Mouse (Mus musculus) forebrain, embryonic 15.5 days (tissue): ENCODE measurements at regions not wholly inside any gene's neighbourhood (a gene's known extent, or its start where the extent isn't known, plus 50 kb on each side); places are given as distances from the start of the nearest gene placed in this dataset.

ENCODE experiments used
- ATAC-seq: fragments of 200-750 bp; cut with Nextera tagmentation; replicated peaks from 2 replicates; pipeline ENCODE4 v1.8.0; 2017; ENCODE audit warnings: mild to moderate bottlenecking, moderate TSS enrichment, moderate library complexity
- H3K27ac ChIP-seq: fragments of 300-500 bp; sonication (generic); replicated peaks from 2 replicates; pipeline ENCODE4 v1.5.1; 2015; ENCODE audit warnings: mild to moderate bottlenecking, inconsistent platforms
- H3K27me3 ChIP-seq: fragments of 300-500 bp; sonication (generic); 2 replicates; pipeline ENCODE4 v1.6.1; 2015; ENCODE audit warnings: inconsistent platforms
- H3K36me3 ChIP-seq: fragments of 300-500 bp; sonication (generic); 2 replicates; pipeline ENCODE4 v1.6.1; 2015; ENCODE audit warnings: mild to moderate bottlenecking, inconsistent platforms
- H3K4me1 ChIP-seq: fragments of 300-500 bp; sonication (generic); 2 replicates; pipeline ENCODE4 v1.6.1; 2015; ENCODE audit warnings: inconsistent platforms
- H3K4me2 ChIP-seq: fragments of 300-500 bp; sonication (generic); replicated peaks from 2 replicates; pipeline ENCODE4 v1.6.1; 2015; ENCODE audit warnings: mild to moderate bottlenecking, inconsistent platforms
- H3K4me3 ChIP-seq: fragments of 300-500 bp; sonication (generic); 2 replicates; pipeline ENCODE4 v1.5.1; 2015; ENCODE audit warnings: mild to moderate bottlenecking, inconsistent platforms
- H3K9ac ChIP-seq: fragments of 300-500 bp; sonication (generic); replicated peaks from 2 replicates; pipeline ENCODE4 v1.6.1; 2015; ENCODE audit warnings: mild to moderate bottlenecking, inconsistent platforms
- H3K9me3 ChIP-seq: fragments of 300-500 bp; sonication (generic); 2 replicates; pipeline ENCODE4 v1.6.1; 2016; ENCODE audit warnings: inconsistent platforms
- WGBS: fragments of 180-500 bp; shearing (Covaris S2); methylation state at CpG from one replicate; pipeline ENCODE4 v1.1.7; 2015; ENCODE audit warnings: mixed read lengths; 5-methylcytosine and 5-hydroxymethylcytosine counted together

DNA sequence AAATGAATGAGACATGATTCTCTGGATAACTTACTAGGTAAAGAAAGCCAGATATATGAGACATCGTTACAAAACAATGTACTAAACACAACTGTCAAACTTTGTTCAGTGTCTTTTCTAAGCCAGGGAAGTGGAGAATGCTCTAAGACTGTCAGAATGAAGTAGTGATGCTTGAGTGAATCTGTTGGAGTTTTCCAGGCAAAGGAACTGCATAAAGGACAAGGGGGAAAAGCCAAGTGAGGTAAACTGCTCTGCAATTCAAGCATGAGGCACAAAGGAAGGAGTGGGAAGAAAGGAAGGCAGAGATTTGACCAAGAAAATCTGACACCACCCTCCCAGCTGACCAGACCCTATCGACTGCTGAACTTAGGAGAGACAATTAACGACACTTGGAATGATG lies 500.3 kb upstream of the Rps6ka3 start:
- Histone ChIP-seq H3K27me3 (no peaks in the 10 kb centered on the region), H3K9me3 (no peaks in the 10 kb centered on the region), H3K4me1 (no peaks in the 10 kb centered on the region), H3K4me3 (no peak overlapping the region), H3K4me2 (no peak overlapping the region), H3K27ac (no peak overlapping the region), H3K36me3 (no peaks in the 10 kb centered on the region), H3K9ac (no peak overlapping the region)
- WGBS: 65% methylated on average over 3 of the region's 3 CpGs
- no peak for ATAC-seq

DNA sequence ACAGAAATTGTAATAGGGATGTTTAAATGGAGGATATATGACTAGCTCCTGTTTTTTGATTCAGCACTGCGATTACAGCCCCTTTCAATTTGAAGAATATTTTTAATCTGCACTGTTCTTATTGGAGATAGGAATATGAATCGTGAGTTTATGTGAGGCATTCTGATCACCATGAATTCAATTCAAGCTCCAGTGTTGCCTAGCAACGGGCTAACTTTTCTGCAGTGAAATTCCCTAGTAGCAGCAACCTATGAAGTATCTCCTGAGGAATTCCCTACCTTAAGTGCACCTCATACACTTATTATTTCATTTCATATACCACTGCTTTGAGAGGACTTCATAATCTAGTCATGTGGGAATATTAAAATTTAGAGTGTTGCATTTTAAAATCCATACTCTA lies 465.4 kb upstream of the Rps6ka3 start:
- no peak overlapping the region for H3K4me2 ChIP-seq
- H3K36me3 ChIP-seq: no peaks in the 10 kb centered on the region
- H3K4me1 ChIP-seq: no peaks in the 10 kb centered on the region
- no peak overlapping the region for H3K4me3 ChIP-seq
- ATAC-seq: no peak
- WGBS: 62% methylated on average over 3 of the region's 3 CpGs
- H3K9ac ChIP-seq: no peak overlapping the region
- H3K9me3 ChIP-seq: no peaks in the 10 kb centered on the region
- no peaks in the 10 kb centered on the region for H3K27me3 ChIP-seq
- no peak overlapping the region for H3K27ac ChIP-seq

DNA sequence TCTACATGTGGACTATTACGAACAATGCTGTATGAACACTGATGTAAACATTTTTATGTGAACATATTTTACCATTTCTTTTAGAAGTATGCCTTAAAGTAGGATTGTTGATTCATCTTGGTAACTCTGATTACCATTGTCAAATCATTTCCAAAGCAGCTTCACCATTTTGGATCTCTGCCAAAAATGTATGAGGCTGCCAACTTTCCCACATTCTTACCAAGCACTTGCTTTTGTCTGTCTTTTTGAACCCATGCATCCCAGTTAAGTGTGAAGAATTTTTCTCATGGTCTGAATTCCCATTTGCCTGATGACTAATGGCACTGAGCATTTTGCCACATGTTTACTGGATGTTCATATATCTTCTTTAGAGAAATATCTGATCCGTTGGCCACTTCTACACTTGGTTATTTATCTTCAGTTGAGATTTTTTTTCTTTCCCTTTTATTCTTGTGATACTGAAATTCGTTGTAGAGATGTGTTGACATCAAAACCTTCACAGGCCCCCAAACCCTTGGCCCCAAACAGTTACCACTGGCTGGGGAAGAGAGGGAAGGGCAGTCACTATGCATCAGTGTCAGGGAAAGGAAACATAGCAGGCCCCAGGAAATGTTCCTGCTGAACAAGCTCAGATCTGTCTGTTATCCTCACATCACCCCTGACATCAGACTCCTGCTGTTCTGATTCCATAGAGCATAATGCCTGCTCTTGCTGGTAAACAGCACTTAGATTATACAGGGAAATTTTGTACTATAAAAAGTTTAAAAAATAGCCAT lies 464.2 kb upstream of the Rps6ka3 start:
- WGBS: 68% methylated on average over 3 of the region's 3 CpGs
- H3K4me3 ChIP-seq: no peak overlapping the region

More for the DNA sequence above, 464.2 kb upstream of the Rps6ka3 start:
- Histone ChIP-seq H3K9ac (no peak overlapping the region), H3K9me3 (no peaks in the 10 kb centered on the region), H3K27ac (no peak overlapping the region), H3K27me3 (no peaks in the 10 kb centered on the region), H3K4me1 (no peaks in the 10 kb centered on the region), H3K36me3 (no peaks in the 10 kb centered on the region), H3K4me2 (no peak overlapping the region)
- no peak for ATAC-seq
